Mouse (Mus musculus) CD4-positive naive resting alpha-beta T cell, adult 57 days (primary cell): Measurements from ENCODE around the gene Skp1a. TPM values are rescaled to one million over a fixed set of nuclear protein-coding genes. Genes with fewer than 3 reads are reported as not detected.

ENCODE experiments used
- total RNA-seq: library from RNA; stranded (reverse); gene quantifications from one replicate; pipeline ENCODE4 v1.2.4, GENCODE M21; 2023

Skp1a gene
- total RNA-seq = 178 TPM

GRCm38 (mm10) chr11:52231606-52232541 is at the start of gene Skp1a:
TSS of gene Skp1a (plus strand) at chr11:52231995.

GRCm38 (mm10) chr11:52213887-52214286 is 17.9 kb upstream of the Skp1a start, which contains the start of gene Olfr1371:
TSS of gene Olfr1371 (minus strand) at chr11:52213987.

GRCm38 (mm10) chr11:52282774-52283595 is 51.2 kb downstream of the Skp1a start, which contains the start of gene Tcf7:
TSS of gene Tcf7 (minus strand) at chr11:52283014.

Other genes with a start within 250 kb of the Skp1a start
- 244 TPM for gene Ube2b, start 231.2 kb upstream of the Skp1a start, total RNA-seq
- gene Cdkl3, start 227.8 kb upstream of the Skp1a start, total RNA-seq = 2.2 TPM
- 124 TPM for gene Ppp2ca, start 133.3 kb upstream of the Skp1a start, total RNA-seq
- not detected for gene Olfr1373, start 86.5 kb upstream of the Skp1a start, total RNA-seq
- not detected for gene Olfr1371, start 18.0 kb upstream of the Skp1a start, total RNA-seq
- 1,345 TPM for gene Tcf7, start 51.0 kb downstream of the Skp1a start, total RNA-seq
- 50.2 TPM for gene Vdac1, start 128.9 kb downstream of the Skp1a start, total RNA-seq
- 45.8 TPM for gene 9530068E07Rik, start 164.4 kb downstream of the Skp1a start, total RNA-seq